Mouse (Mus musculus) gastrocnemius, postnatal 36 days (tissue): ENCODE results near the gene Mvk. TPM values are rescaled to one million over a fixed set of nuclear protein-coding genes. Genes with fewer than 3 reads are reported as not detected.

ENCODE experiments used
- DNase-seq, 2 experiments: peaks; one replicate each; pipeline ENCODE4 v3.0.0; 2022
- intact Hi-C: fragments of 180-260 bp; cut with DNase I; formaldehyde crosslinking; loops from one replicate; pipeline ENCODE4 v1.15.1; 2025
- microRNA-seq, 2 experiments: library from miRNA; unstranded; fragments of <30 nt; microRNA quantifications; one replicate each; pipeline ENCODE4 v1.2.0; 2021
- total RNA-seq, 2 experiments: library from RNA; stranded (reverse); gene quantifications; 2 replicates each; pipeline ENCODE4 v1.2.3; 2021

The Mvk gene
- total RNA-seq, 2 experiments from 2014 or later: 8.3 to 9.4 TPM

DNA sequence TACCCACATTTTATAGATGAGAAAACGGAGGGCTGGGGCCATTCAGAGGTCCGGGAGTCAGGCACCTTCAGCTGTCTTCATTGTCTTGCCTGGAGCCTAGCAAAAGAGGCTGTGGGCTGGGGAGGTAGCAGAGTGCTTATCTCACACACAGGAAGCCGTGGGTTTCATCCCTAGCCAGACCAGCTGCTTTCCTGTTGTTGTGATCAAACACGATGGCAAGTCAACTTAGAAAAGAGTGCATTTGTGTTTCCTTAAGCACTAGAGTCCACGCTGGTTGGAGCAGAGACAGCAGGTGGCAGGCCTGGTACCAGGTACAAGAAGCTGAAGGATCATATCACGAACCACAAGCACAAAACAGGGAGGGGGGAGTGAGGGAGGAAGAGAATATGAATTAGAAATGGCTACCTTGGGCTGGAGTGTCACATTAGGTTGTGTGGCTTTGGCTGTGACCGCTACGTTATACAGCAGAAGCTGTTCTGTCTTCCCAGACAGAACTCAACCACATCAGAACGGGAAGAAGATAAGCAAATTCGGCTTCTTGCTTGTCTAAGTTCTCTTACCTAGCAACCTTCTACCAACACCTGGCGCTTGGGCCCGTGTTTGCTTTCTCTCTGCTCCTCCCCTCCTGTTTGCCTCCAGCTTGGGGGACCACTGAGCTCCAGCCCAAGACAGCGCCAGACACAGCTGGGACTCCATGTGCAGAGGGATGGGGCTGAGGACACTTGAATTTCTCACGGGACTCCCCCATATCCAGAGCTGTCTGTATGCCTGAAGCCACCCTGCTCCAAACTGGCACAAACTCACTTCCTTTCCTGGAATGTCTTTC is 61.4 kb downstream of the Mvk start:
- intact Hi-C loops: no loop called here
- DNase-seq: no peak

- no peak for DNase-seq
These were observed 63.3 kb downstream of the Mvk start for GRCm38 (mm10) chr5:114507394-114507793.

GRCm38 (mm10) chr5:114507964-114508363 is 63.9 kb downstream of the Mvk start:
- intact Hi-C loops: no loop called here

More at GRCm38 (mm10) chr5:114507394-114507793, 63.3 kb downstream of the Mvk start:
- intact Hi-C loops: no loop called here

GRCm38 (mm10) chr5:114509461-114509860 is 65.4 kb downstream of the Mvk start:
- intact Hi-C loops: no loop called here
- DNase-seq: no peak

More at GRCm38 (mm10) chr5:114507964-114508363, 63.9 kb downstream of the Mvk start:
- DNase-seq: no peak

Small RNA genes within 50 kb of the gene (microRNA-seq; reads per million reads assigned to microRNA genes)
- 0 reads per million in 2 experiments for gene Mir7027

Other genes with a start within 250 kb of the Mvk start
- not detected for gene Foxn4, start 170.5 kb upstream of the Mvk start, total RNA-seq
- under 1 TPM in 1 of 2 experiments, not detected in 1; 0.35 TPM for gene Myo1h, start 155.1 kb upstream of the Mvk start, total RNA-seq
- gene Kctd10, start 63.8 kb upstream of the Mvk start, total RNA-seq: 10 to 100 TPM; 14.1 to 16.6 TPM
- gene Ube3b, start 63.7 kb upstream of the Mvk start, total RNA-seq: 100 to 1,000 TPM; 107 to 118 TPM
- gene Mmab, start 209 bp upstream of the Mvk start, total RNA-seq: 10 to 100 TPM; 10.9 to 13.4 TPM
- gene Fam222a, start 123.7 kb downstream of the Mvk start, total RNA-seq: under 1 TPM; 0.22 to 0.28 TPM
- gene Trpv4, start 214.2 kb downstream of the Mvk start, total RNA-seq: 1 to 10 TPM in 1 of 2 experiments, under 1 TPM in 1; 0.87 to 2.1 TPM
- gene Gltp, start 246.7 kb downstream of the Mvk start, total RNA-seq: 1 to 10 TPM; 7.3 to 7.9 TPM